Mouse (Mus musculus): Measurements from ENCODE around the gene Limk1. TPM values are rescaled to one million over a fixed set of nuclear protein-coding genes. Genes with fewer than 3 reads are reported as not detected.
"Not testable (repeated sequence)": the region's sequence is repeated elsewhere in the genome, so short reads cannot be mapped to it uniquely, and the experiment has no call there.

The Limk1 gene
- polyA plus RNA-seq, 1 experiment: 8.6 TPM

DNA sequence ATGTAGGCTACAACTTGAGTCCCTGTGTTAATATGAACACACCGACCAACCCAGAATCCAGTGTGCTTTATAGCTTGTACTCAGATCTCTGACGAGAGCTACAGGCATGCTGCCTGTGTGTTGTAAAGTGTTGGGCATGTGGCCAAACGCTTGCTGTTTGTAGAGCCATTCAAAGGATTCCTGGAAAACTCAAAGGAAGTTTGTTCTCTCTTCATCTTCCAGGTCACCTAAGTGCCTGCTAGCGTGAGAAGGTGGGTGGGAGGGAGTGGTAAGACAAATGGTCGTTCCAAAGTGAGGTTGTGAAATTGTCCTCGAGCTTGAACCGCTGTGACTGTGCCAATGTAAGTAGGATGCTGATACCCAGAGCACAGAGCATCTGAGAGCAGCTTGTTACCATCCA is 36.4 kb downstream of the Limk1 start:
- TF ChIP-seq POLR2A (IDR thresholded peaks at IDR 0.05; ENCODE audit: borderline replicate concordance, control insufficient read depth, low read depth, low read length): no peak
- TF ChIP-seq CTCF (IDR thresholded peaks at IDR 0.05; ENCODE audit: control insufficient read depth, insufficient read depth, low read length): no peak
- WGBS: 66% methylated on average over 7 of the region's 7 CpGs
- H3K27ac ChIP-seq (ENCODE audit: control insufficient read depth, insufficient read depth, low read depth, low read length, poor library complexity): no peak overlapping the region
- H3K4me1 ChIP-seq (ENCODE audit: control insufficient read depth, insufficient read depth, low read length): no peaks in the 10 kb centered on the region
- H3K4me3 ChIP-seq (replicated peaks; ENCODE audit: control insufficient read depth, low read depth, low read length): no peak overlapping the region

DNA sequence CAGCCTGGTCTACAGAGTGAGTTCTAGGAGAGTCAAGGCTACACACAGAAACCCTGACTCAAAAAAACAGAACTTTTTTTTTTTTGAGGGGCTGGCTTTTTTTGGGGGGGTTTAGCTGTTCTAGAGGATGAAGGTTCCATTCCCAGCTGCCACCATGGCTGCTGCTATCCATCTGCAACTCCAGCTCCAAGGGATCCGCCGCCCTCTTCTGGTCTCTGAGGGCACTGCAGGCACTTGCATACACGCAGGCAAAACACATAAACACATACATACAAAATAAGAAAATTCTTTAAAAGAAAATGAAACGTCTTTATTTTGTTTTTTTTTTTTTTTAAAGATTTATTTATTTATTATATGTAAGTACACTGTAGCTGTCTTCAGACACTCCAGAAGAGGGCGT is 37.5 kb downstream of the Limk1 start:
- Histone ChIP-seq H3K27ac (ENCODE audit: control insufficient read depth, insufficient read depth, low read depth, low read length, poor library complexity) (no peak overlapping the region), H3K4me3 (replicated peaks; ENCODE audit: control insufficient read depth, low read depth, low read length) (no peak overlapping the region), H3K4me1 (ENCODE audit: control insufficient read depth, insufficient read depth, low read length) (no peaks in the 10 kb centered on the region)
- 46% methylated on average over 5 of the region's 5 CpGs for WGBS
- TF ChIP-seq POLR2A (IDR thresholded peaks at IDR 0.05; ENCODE audit: borderline replicate concordance, control insufficient read depth, low read depth, low read length): no peak
- peak; percentile 85 for TF ChIP-seq CTCF (IDR thresholded peaks at IDR 0.05; ENCODE audit: control insufficient read depth, insufficient read depth, low read length)

DNA sequence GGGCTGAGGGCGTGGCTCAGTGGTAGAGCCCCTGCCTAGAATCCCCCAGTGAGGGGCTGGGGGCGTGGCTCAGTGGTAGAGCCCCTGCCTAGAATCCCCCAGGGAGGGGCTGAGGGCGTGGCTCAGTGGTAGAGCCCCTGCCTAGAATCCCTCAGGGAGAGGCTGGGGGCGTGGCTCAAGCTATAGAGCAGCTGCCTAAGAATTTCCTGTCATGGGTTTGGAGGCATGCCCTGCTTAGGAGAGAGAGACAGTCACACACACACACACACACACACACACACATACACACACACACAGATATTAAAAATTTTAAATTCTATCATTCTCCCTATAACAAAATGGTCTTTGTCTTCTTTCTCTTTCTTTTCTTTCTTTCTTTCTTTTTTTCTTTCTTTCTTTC is 39.4 kb downstream of the Limk1 start:
- not testable (repeated sequence) for H3K4me3 ChIP-seq (replicated peaks; ENCODE audit: control insufficient read depth, low read depth, low read length); H3K4me1 ChIP-seq (ENCODE audit: control insufficient read depth, insufficient read depth, low read length); H3K27ac ChIP-seq (ENCODE audit: control insufficient read depth, insufficient read depth, low read depth, low read length, poor library complexity)
- WGBS: 71% methylated on average over 4 of the region's 4 CpGs

DNA sequence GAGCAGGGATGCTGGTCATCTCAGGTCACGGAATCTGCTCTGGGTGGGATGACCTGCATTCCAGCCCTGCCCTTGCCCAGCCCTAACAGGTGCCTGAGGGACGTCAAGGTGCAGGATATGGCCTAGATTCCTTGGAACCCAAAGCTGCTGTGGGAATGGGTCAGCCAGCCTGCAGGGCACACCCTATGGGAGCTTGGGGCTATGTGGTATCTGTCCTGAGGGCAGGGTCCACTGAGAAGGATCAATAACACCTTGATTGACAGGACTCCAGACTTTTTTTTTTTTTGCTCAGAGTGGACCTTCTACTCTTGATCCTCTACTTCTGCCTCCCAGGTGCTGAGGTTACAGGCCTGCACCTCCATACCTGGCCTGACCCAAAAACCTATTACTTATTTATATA is 41.0 kb downstream of the Limk1 start:
- no peak overlapping the region for H3K27ac ChIP-seq (ENCODE audit: control insufficient read depth, insufficient read depth, low read depth, low read length, poor library complexity)
- WGBS: 85% methylated on average over 2 of the region's 2 CpGs
- H3K4me3 ChIP-seq (replicated peaks; ENCODE audit: control insufficient read depth, low read depth, low read length): no peak overlapping the region
- TF ChIP-seq POLR2A (IDR thresholded peaks at IDR 0.05; ENCODE audit: borderline replicate concordance, control insufficient read depth, low read depth, low read length) (no peak), CTCF (IDR thresholded peaks at IDR 0.05; ENCODE audit: control insufficient read depth, insufficient read depth, low read length) (no peak)
- H3K4me1 ChIP-seq (ENCODE audit: control insufficient read depth, insufficient read depth, low read length): no peaks in the 10 kb centered on the region

DNA sequence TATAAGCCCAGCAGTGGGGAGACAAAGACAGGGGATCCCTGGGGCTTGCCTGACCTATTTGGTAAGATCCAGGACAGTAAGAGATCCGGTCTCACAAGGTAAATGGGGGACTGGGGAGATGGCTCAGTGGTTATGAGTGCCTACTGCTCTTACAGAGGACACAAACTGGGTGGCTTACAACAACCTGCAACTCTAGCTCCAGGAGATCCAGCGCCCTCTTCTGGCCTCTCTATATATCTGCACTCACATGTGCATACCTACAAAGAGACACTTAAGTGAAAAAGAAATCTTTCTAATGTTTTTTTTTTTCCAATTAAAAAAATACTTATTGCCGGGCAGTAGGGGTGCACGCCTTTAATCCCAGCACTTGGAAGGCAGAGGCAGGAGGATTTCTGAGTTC is 41.9 kb downstream of the Limk1 start:
- TF ChIP-seq POLR2A (IDR thresholded peaks at IDR 0.05; ENCODE audit: borderline replicate concordance, control insufficient read depth, low read depth, low read length) (no peak), CTCF (IDR thresholded peaks at IDR 0.05; ENCODE audit: control insufficient read depth, insufficient read depth, low read length) (no peak)
- WGBS: 69% methylated on average over 4 of the region's 4 CpGs

DNA sequence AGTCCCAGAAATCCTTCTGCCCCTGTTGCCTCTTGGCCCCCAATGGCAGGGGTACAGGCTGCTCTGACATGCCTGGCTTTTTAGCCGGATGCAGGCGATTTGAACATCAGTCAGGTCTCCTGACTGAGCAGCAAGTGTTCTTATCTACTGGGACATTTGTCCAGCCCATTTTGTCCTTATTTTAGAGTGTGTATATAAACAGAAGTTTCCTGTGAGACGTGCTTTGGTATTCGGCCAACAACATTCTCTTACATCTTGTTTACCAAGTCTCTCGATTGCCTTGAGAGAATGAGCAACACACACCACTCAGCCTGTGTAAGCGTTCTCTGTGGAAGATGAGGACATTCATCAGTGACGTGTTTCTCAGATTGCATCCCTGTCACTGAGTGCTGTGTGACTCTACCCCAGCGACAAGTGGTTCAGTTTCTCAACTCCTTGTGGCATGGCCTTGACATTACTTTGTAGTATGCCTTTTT is 43.7 kb downstream of the Limk1 start:
- Histone ChIP-seq H3K4me3 (replicated peaks; ENCODE audit: control insufficient read depth, low read depth, low read length) (no peak overlapping the region), H3K4me1 (ENCODE audit: control insufficient read depth, insufficient read depth, low read length) (no peaks in the 10 kb centered on the region), H3K27ac (ENCODE audit: control insufficient read depth, insufficient read depth, low read depth, low read length, poor library complexity) (no peak overlapping the region)
- WGBS: 69% methylated on average over 8 of the region's 8 CpGs
- TF ChIP-seq POLR2A (IDR thresholded peaks at IDR 0.05; ENCODE audit: borderline replicate concordance, control insufficient read depth, low read depth, low read length) (no peak), CTCF (IDR thresholded peaks at IDR 0.05; ENCODE audit: control insufficient read depth, insufficient read depth, low read length) (no peak)

More for the DNA sequence above, 41.9 kb downstream of the Limk1 start:
- H3K27ac ChIP-seq (ENCODE audit: control insufficient read depth, insufficient read depth, low read depth, low read length, poor library complexity): no peak overlapping the region
- H3K4me1 ChIP-seq (ENCODE audit: control insufficient read depth, insufficient read depth, low read length): no peaks in the 10 kb centered on the region
- H3K4me3 ChIP-seq (replicated peaks; ENCODE audit: control insufficient read depth, low read depth, low read length): no peak overlapping the region

DNA sequence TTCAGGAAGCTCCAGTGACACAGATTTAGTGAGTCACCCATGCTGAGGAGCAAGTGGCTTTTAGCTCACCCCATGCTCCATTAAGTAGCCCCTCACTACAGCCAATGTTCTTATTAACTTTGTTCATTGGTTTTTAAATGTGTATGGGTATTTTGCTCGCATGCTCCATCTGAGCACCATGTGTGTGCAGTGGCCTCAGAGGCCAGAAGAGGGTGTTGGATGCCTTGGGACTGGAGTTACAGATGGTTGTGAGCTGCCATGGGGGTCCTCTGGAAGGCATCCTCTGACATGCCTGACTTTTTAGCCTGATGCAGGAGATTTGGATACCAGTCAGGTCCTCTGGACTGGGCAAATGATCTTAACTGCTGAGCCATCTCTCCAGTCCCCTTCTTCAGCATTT is 44.3 kb downstream of the Limk1 start:
- no peak overlapping the region for H3K27ac ChIP-seq (ENCODE audit: control insufficient read depth, insufficient read depth, low read depth, low read length, poor library complexity)
- no peak overlapping the region for H3K4me3 ChIP-seq (replicated peaks; ENCODE audit: control insufficient read depth, low read depth, low read length)
- TF ChIP-seq CTCF (IDR thresholded peaks at IDR 0.05; ENCODE audit: control insufficient read depth, insufficient read depth, low read length): no peak
- no peak for TF ChIP-seq POLR2A (IDR thresholded peaks at IDR 0.05; ENCODE audit: borderline replicate concordance, control insufficient read depth, low read depth, low read length)
- H3K4me1 ChIP-seq (ENCODE audit: control insufficient read depth, insufficient read depth, low read length): no peaks in the 10 kb centered on the region
- WGBS: 66% methylated on average over 1 of the region's 1 CpGs

DNA sequence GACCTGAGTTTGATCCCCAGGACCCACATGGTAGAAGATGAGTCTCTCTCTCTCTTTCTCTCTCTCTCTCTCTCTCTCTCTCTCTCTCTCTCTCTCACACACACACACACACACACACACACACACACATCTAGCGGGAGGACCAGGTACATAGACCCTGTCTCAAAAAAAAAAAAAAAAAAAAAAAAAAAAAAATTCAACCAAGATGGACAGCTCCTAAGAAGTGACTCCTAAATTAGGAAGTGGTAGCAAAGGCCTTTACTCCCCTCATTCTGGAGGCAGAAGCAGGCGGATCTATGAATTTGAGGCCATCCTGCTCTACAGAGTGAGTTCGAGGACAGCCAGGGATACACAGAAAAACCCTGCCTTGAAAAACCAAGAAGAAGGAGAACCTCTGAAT is 48.0 kb downstream of the Limk1 start:
- no peak for TF ChIP-seq CTCF (IDR thresholded peaks at IDR 0.05; ENCODE audit: control insufficient read depth, insufficient read depth, low read length)
- no peak for TF ChIP-seq POLR2A (IDR thresholded peaks at IDR 0.05; ENCODE audit: borderline replicate concordance, control insufficient read depth, low read depth, low read length)
- 71% methylated on average over 3 of the region's 3 CpGs for WGBS
- no peak overlapping the region for H3K4me3 ChIP-seq (replicated peaks; ENCODE audit: control insufficient read depth, low read depth, low read length)
- H3K27ac ChIP-seq (ENCODE audit: control insufficient read depth, insufficient read depth, low read depth, low read length, poor library complexity): no peak overlapping the region
- H3K4me1 ChIP-seq (ENCODE audit: control insufficient read depth, insufficient read depth, low read length): no peaks in the 10 kb centered on the region

DNA sequence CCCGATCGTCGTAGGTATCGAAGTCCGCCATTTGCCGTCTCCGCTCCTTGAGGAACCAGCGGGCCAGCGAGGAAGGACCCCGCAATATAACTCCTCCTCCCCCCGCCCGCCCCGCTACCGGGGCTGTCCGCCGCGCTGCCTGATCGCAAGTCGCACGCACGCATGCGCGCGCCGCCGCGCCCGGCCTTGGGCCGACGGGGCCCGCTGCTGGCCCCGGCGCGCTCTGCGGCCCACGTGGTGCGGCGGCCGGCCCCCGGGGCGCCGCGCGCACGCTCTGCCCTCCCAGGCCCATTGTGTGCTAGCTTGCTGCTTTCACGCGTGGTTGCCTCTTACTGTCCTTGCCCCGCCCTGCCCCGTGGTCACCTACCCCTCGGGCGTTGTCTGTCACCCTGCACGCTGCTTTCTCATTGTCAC is 49.1 kb downstream of the Limk1 start, which contains the start of gene Eif4h:
Gene Eif4h, minus strand, starts transcription at position 222 of the 414 bp plus-strand sequence.
- Histone ChIP-seq H3K4me1 (ENCODE audit: control insufficient read depth, insufficient read depth, low read length) (no peaks in the 10 kb centered on the region), H3K27ac (ENCODE audit: control insufficient read depth, insufficient read depth, low read depth, low read length, poor library complexity) (peak within 1 kb of the TSS; percentile 97), H3K4me3 (replicated peaks; ENCODE audit: control insufficient read depth, low read depth, low read length) (peak within 1 kb of the TSS; percentile 92)
- peak; percentile 93 for TF ChIP-seq POLR2A (IDR thresholded peaks at IDR 0.05; ENCODE audit: borderline replicate concordance, control insufficient read depth, low read depth, low read length)
- peak; percentile 12; the same call in 1 of the 2 replicates for TF ChIP-seq CTCF (IDR thresholded peaks at IDR 0.05; ENCODE audit: control insufficient read depth, insufficient read depth, low read length)
- WGBS: 2% methylated on average over 52 of the region's 52 CpGs

Data from bone marrow, adult 2 months (tissue).